Mouse (Mus musculus) adrenal gland, adult 2 months (tissue): ENCODE measurements around the gene Wbp1l. TPM values are rescaled to one million over a fixed set of nuclear protein-coding genes. Genes with fewer than 3 reads are reported as not detected.

Experiments
- DNase-seq: peaks from one replicate; pipeline ENCODE4 v3.0.0; 2021
- polyA plus RNA-seq: library from polyadenylated mRNA; depleted of rRNA; stranded (reverse); fragments of >200 nt; gene quantifications from 2 replicates; pipeline ENCODE4 v1.2.3, GENCODE M21; 2012
- total RNA-seq, 2 experiments: library from RNA; stranded (reverse); gene quantifications; 2 replicates each; pipeline ENCODE4 v1.2.3; 2021

Gene Wbp1l
- total and polyA plus RNA-seq, 3 experiments: 136 to 159 (median 156) TPM

DNA sequence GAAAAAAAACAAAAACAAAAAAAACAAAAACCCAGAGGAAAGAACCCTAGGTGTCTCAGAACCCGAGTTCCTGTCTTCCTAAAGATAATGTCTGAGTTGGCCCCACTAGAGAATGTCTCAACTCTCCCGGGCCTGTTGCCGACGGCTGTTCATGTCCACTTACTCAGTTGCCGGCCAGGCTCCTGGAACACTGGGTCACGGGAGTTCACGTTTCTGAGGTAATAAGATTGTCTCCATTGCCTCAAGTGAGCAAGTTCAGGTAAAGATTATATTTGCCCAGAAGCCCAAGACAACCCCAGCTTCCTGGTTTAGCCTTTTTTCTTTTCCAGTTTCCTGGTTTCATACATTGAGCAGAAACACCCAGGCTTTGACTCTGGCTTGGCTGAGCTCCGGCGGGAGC, 60.0 kb downstream of the Wbp1l start:
- no peak for DNase-seq

GRCm38 (mm10) chr19:46661511-46661910, 62.6 kb downstream of the Wbp1l start:
- DNase-seq: peak; percentile 8

- peak; percentile 1 for DNase-seq
These were observed 63.3 kb downstream of the Wbp1l start for GRCm38 (mm10) chr19:46662214-46662613.

- peak; percentile 1 for DNase-seq
These were observed 63.9 kb downstream of the Wbp1l start for GRCm38 (mm10) chr19:46662784-46663183.

- peak; percentile 3 for DNase-seq
These were observed 66.6 kb downstream of the Wbp1l start for GRCm38 (mm10) chr19:46665474-46665873.

- DNase-seq: peak; percentile 42
These were observed 68.4 kb downstream of the Wbp1l start for GRCm38 (mm10) chr19:46667300-46667699.

DNA sequence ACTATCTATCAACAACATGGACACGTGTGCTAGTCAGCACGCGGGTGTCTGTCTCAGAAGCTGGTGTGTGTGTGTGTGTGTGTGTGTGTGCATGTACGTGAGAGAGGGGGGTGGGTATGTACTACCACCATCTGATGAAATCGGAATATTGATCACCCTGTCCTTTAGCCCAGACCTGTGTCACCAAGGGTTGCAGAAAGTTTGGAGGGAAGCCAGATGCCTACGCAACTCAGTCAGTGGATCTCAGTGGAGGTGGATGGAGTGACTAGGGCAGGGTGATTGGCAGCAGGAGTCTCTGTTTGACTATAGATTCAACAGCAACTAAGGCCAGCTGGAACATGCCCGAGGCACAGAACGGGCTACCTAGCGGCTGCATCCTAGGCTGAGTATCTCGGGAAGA, 69.4 kb downstream of the Wbp1l start:
- peak; percentile 60 for DNase-seq

- no peak for DNase-seq
These were observed 70.9 kb downstream of the Wbp1l start for GRCm38 (mm10) chr19:46669802-46670201.

GRCm38 (mm10) chr19:46670691-46671090, 71.8 kb downstream of the Wbp1l start:
- DNase-seq: peak; percentile 64

DNA sequence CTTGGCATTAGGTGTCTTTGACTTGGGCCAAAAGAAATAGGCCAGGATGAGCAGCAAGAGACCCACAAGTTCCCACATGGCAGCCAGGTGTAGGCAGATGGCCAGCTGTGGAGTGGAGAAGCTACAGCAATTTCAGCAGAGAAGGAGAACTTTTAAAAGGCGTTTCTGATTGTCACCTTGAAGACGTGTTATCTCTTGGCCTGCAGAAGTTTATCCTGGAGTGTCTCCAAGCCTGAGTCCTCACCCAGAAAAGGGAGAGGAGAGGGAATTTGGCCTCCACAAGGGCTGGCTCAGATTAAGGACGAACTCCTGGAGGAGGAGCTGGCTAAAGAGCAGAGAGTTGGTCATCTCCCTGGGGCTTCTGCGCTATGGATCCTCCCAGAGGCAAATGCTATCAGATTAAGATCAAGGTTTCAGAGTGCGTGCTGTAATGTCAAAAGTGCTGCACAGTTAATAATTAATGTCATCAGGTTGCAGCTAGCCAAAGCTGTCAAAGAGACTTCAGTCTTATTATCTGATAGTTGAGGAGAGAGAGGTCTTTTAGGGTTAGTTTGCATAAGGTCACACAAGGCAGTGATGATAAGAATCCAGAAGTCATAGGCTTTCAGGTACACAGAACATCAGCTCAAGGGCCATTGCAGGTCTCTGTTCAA, 74.0 kb downstream of the Wbp1l start, which contains the start of gene Cyp17a1:
Cyp17a1 (minus strand) TSS at position 407 of the 653 bp plus-strand sequence.
- peak; percentile 78 for DNase-seq

- peak; percentile 20 for DNase-seq
These were observed 76.8 kb downstream of the Wbp1l start for GRCm38 (mm10) chr19:46675641-46676040.

- no peak for DNase-seq
These were observed 81.0 kb downstream of the Wbp1l start for GRCm38 (mm10) chr19:46679720-46680383.

DNA sequence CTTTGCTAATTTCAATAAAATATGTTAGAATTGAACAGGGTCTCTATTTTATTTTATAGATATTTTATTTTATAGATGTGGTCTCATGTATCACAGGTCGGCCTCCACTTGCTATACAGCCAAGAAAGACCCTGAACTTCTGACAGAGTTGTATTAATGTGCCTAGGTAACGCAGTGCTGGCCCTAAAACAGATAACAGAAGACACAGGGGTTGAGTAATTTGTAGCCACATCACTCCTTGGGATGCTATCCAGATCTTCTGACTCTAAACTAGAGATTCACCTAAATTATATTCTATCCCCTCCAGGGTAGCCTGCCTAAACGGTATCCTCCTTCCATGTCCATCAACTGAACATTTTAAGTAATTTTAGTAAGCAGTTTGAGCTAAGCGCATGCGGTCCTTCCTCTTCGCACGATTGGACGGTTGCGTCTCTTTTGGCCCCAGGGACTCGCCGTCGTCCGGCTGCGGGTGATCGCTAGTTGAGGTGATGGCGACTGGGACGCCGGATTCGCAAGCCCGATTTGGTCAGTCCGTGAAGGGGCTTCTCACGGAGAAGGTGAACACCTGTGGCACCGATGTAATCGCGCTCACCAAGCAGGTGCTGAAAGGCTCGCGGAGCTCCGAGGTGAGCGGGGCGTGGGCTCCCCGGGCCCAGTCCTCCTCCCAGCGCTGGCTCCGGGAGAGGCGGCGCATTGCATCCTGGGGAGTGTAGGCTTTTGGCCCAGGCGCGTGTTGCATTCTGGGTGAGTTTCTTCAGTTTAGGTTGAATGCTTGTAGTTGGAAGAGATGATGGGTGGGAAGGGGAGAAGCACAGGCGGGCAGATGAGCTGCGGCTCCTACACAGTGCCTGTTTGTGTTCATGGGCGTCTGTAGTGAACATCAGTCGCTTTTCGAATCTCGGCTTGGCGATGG, 90.8 kb downstream of the Wbp1l start, which contains the start of gene Borcs7:
Borcs7 (plus strand) TSS at position 447 of the 913 bp plus-strand sequence.
- DNase-seq: peak; percentile 93

DNA sequence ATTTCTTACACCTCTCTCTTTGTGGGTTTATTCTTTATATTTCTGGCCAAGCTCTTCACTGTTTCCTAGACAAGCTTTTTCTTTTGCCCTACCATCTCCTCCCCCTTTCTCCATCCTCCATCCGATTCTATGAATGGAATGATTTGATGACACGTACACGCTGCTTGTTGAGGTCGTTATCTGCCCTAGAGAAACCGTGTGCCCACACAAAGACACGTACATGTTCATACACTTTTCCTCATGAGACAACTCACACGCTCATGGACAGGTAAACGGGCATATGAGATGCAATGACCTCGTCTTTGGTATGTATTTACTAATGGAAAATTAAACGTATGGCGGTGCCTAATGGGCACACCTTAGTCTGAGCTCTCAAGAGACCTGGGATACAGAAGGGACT, 91.5 kb downstream of the Wbp1l start:
- no peak for DNase-seq

GRCm38 (mm10) chr19:46691078-46691477, 92.2 kb downstream of the Wbp1l start:
- no peak for DNase-seq

- peak; percentile 14 for DNase-seq
These were observed 94.3 kb downstream of the Wbp1l start for GRCm38 (mm10) chr19:46693146-46693545.

GRCm38 (mm10) chr19:46696482-46696881, 97.6 kb downstream of the Wbp1l start:
- no peak for DNase-seq

DNA sequence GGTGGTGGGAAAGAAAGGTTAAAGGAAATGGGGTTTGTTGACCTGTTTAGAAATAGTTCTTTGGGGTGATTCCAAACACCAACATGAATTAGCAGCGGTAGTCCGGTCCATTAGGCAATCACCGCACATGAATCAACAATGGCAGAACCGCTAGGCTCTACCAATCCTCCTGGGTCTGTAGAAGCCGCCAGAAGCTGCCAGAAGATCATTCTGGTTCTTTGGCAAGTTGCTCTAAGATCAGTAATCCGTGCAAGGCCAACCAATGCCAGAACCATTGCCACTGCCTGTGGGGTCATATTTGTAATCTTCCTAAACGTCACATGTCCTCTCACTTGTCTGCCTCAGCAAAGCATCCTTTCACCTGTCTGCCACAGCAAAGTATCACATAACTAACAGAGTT, 98.1 kb downstream of the Wbp1l start:
- DNase-seq: peak; percentile 39

GRCm38 (mm10) chr19:46697840-46698517, 99.1 kb downstream of the Wbp1l start:
- peak; percentile 30 for DNase-seq

- peak; percentile 30 for DNase-seq
These were observed 100.2 kb downstream of the Wbp1l start for GRCm38 (mm10) chr19:46699011-46699481.

DNA sequence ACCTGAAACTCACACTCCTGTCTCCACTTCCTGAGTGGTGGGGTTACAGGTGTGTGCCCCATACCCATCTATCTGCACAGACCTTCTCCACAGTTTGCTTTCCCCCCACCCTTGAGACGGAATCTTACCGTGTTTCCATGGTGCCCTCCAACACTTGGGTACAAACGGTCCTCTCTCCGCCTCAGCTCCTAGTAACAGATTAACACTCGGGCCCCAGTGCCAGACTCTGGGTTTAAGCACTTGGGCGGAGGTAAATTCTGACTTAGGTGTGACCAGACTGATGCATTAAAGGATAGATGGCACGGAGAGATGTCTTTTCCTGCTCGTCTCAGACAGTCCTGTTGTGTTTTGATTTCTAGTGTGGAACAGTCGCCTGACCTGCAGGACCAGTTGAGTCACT, 102.3 kb downstream of the Wbp1l start:
- DNase-seq: no peak
